Mouse (Mus musculus) myocyte (in vitro differentiated cells): ENCODE results near the gene Inhbe.

ENCODE experiments used
- CEBPB ChIP-seq: IDR thresholded peaks from 2 replicates; pipeline ENCODE4 v1.6.1; 2011; ENCODE audit warnings: mild to moderate bottlenecking, moderate library complexity; ENCODE audit not compliant: poor library complexity, insufficient read depth, severe bottlenecking
- E2F4 ChIP-seq: IDR thresholded peaks from one replicate; pipeline ENCODE4 v1.6.1; 2011; ENCODE audit warnings: mild to moderate bottlenecking, control low read depth, moderate library complexity; ENCODE audit not compliant: insufficient read depth
- MAX ChIP-seq: IDR thresholded peaks from one replicate; pipeline ENCODE4 v1.6.1; 2011; ENCODE audit warnings: low read depth, mild to moderate bottlenecking, control low read depth
- MYOG ChIP-seq, 3 experiments: IDR thresholded peaks; one replicate each; pipeline ENCODE4 v1.6.1; 2011; ENCODE audit warnings: control low read depth in 2 of 3, low read depth in 2 of 3, mild to moderate bottlenecking in 2 of 3; ENCODE audit not compliant: insufficient read length in 2 of 3, control insufficient read depth in 1 of 3, insufficient read depth in 1 of 3
- POLR2A ChIP-seq: IDR thresholded peaks from one replicate; pipeline ENCODE4 v1.6.1; 2011; ENCODE audit warnings: low read depth, mild to moderate bottlenecking, control low read depth, moderate library complexity; ENCODE audit not compliant: insufficient read length
- POLR2AphosphoS2 ChIP-seq: IDR thresholded peaks from one replicate; pipeline ENCODE4 v1.6.1; 2011; ENCODE audit warnings: low read depth, control low read depth; ENCODE audit not compliant: insufficient read length
- REST ChIP-seq: IDR thresholded peaks from one replicate; pipeline ENCODE4 v1.6.1; 2011; ENCODE audit warnings: mild to moderate bottlenecking, control low read depth, moderate library complexity; ENCODE audit not compliant: insufficient read depth, insufficient read length
- SRF ChIP-seq: IDR thresholded peaks from one replicate; pipeline ENCODE4 v1.6.1; 2011; ENCODE audit warnings: low read depth; ENCODE audit not compliant: control insufficient read depth, insufficient read length
- TCF12 ChIP-seq: IDR thresholded peaks from one replicate; pipeline ENCODE4 v1.6.1; 2011; ENCODE audit warnings: mild to moderate bottlenecking, control low read depth; ENCODE audit not compliant: poor library complexity, insufficient read depth, severe bottlenecking
- TCF3 ChIP-seq: IDR thresholded peaks from one replicate; pipeline ENCODE4 v1.6.1; 2011; ENCODE audit warnings: low read depth, control low read depth; ENCODE audit not compliant: insufficient read length
- USF1 ChIP-seq: IDR thresholded peaks from one replicate; pipeline ENCODE4 v1.6.1; 2011; ENCODE audit warnings: low read depth, mild to moderate bottlenecking, control low read depth, moderate library complexity

GRCm38 (mm10) chr10:127337536-127338099 lies 16.6 kb downstream of the Inhbe start:
- TF ChIP-seq USF1 = no peak
- TF ChIP-seq E2F4 = no peak
- TF ChIP-seq MAX = no peak
- TF ChIP-seq CEBPB = no peak
- no peak for TF ChIP-seq POLR2A
- no peak for TF ChIP-seq POLR2AphosphoS2
- no peak for TF ChIP-seq MYOG (IDR thresholded peaks at IDR 0.05; ENCODE audit: control insufficient read depth in 1 of 3, insufficient read depth in 1 of 3, insufficient read length in 2 of 3, low read depth in 2 of 3)
- TF ChIP-seq SRF = no peak
- no peak for TF ChIP-seq REST
- no peak for TF ChIP-seq TCF12
- TF ChIP-seq TCF3 = no peak
